Mouse (Mus musculus): ENCODE results near the gene Stat3. TPM values are rescaled to one million over a fixed set of nuclear protein-coding genes. Genes with fewer than 3 reads are reported as not detected.

Gene Stat3
- total and polyA plus RNA-seq, 3 experiments = 63.5 to 81.1 (median 69.3) TPM

DNA sequence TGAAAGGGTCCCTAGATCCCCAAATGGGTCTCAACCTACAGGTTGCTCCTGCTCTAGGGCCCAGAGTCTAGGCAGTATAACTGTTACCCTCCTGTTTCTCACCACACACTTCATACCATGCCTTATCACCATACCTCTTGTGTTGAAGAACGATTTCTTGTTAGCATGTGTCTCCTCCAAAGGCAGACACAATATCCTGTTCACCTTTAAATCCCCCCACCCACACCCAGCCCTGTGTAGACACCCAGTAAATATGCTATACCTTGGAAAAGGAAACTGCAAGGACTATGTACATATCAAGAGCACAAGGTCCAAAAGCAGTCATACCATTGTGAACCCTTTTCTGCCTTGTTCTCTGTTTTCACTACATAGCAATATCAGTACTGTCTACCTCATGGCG lies 87.3 kb downstream of the Stat3 start:
- DNase-seq (ENCODE audit: low spot score) (no peak), ATAC-seq (ENCODE audit: extremely low read depth, insufficient number of reproducible peaks, low FRiP score, poor library complexity, severe bottlenecking) (no peak)
- Histone ChIP-seq H3K4me3 (ENCODE audit: low read depth, low read length) (no peak overlapping the region), H3K27me3 (ENCODE audit: insufficient read depth, low read length) (peaks cover 44% of the 10 kb centered on the region), H3K36me3 (replicated peaks) (no peaks in the 10 kb centered on the region), H3K9me3 (replicated peaks) (no peaks in the 10 kb centered on the region), H3K4me1 (ENCODE audit: insufficient read depth, low read depth, low read length) (peaks cover 65% of the 10 kb centered on the region)
- TF ChIP-seq GATA1 (IDR thresholded peaks at IDR 0.05; ENCODE audit: borderline replicate concordance, low read length) (no peak), POLR2AphosphoS5 (IDR thresholded peaks at IDR 0.05; ENCODE audit: insufficient replicate concordance, low read depth, low read length) (no peak), CTCF (IDR thresholded peaks at IDR 0.05; ENCODE audit: low read depth, low read length) (no peak), TAL1 (conservative IDR thresholded peaks at IDR 0.05; ENCODE audit: low read depth, low read length) (no peak), GATA2 (IDR thresholded peaks at IDR 0.05; ENCODE audit: borderline replicate concordance, low read depth, low read length) (no peak)

DNA sequence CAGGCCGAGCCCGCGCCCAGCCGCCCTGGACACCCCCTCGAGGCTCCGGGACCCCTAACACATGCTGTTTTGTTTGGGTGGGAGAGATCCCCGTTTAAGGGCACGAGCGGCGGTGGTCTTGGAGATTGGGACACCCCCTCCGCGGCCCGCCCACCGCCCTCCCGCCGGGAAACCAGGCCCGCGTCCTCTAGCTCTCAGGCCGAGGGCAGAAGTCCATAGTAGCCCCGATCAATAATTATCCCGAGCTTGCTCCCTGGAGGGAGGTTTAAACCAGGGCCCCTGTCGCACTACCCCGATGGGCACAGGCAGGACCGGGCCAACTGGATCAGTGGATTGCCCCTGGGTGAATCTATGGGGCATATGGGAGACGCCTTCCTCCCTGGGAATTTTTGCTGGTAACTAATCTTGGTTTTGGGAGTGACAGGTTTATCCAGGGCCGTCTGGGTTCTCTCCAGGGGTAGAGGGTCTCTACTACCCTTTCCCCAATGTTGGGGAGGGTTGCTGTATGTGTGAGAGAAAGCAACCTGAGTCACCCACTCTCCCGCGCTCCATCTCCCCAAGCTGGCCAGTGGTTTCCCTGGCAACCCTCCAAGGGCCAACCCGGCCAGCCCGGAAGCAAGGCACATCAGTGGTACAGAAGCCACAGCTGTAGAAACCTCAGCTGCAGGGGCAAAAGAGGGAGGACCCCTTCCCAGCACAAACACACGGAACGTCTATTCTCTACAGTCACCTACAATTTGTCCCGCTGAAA lies 88.4 kb downstream of the Stat3 start:
- peak overlapping the region; percentile 89 for H3K4me3 ChIP-seq (ENCODE audit: low read depth, low read length)
- H3K27me3 ChIP-seq (ENCODE audit: insufficient read depth, low read length) = peaks cover 38% of the 10 kb centered on the region
- no peak for TF ChIP-seq CTCF (IDR thresholded peaks at IDR 0.05; ENCODE audit: low read depth, low read length)
- TF ChIP-seq POLR2AphosphoS5 (IDR thresholded peaks at IDR 0.05; ENCODE audit: insufficient replicate concordance, low read depth, low read length) = no peak
- TF ChIP-seq TAL1 (conservative IDR thresholded peaks at IDR 0.05; ENCODE audit: low read depth, low read length) = no peak
- TF ChIP-seq GATA2 (IDR thresholded peaks at IDR 0.05; ENCODE audit: borderline replicate concordance, low read depth, low read length) = no peak
- no peak for TF ChIP-seq GATA1 (IDR thresholded peaks at IDR 0.05; ENCODE audit: borderline replicate concordance, low read length)
- H3K9me3 ChIP-seq (replicated peaks) = no peaks in the 10 kb centered on the region
- ATAC-seq (ENCODE audit: extremely low read depth, insufficient number of reproducible peaks, low FRiP score, poor library complexity, severe bottlenecking) (no peak), DNase-seq (ENCODE audit: low spot score) (peak; percentile 32)
- H3K36me3 ChIP-seq (replicated peaks) = peaks cover 3% of the 10 kb centered on the region
- peaks cover 61% of the 10 kb centered on the region for H3K4me1 ChIP-seq (ENCODE audit: insufficient read depth, low read depth, low read length)

DNA sequence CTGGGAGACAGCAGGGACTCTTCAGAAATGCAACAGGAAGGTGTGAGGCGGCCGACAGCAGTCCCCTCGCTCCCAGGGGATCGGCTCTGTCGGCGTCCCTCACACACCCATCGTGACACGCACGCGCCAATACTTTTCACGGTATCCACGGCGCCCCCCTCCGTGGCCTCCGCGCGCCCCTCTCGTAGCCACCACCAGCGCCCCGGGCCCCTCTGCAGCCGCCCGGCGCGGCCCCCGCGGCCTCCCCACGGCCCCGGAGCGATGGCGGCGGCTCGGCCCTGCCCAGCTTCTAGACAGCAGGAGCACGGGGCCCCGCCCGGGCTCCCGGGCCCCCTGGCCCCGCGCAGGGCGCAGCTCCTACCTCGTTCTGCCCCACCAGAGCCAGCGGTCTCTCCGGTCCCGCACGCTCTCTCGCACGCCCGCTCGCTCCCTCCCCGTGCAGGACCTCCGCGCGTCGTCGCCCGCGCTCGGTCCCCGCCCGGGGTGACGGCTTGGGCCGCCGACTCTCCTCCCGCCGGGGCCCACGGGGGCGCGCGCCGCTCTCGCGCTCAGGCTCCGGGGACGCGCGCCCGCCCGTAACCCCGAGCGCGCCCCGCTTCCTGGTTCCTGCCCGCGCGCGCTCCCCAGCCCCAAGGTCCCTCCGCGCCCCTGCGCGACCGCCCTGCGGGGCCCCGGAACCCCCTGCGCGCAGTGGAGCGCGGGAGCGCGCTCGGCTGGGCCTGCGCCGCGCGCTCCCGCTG lies 89.1 kb downstream of the Stat3 start, which contains the start of gene Stat5b:
Gene Stat5b, minus strand, starts transcription at position 687 of the 740 bp plus-strand sequence.
- H3K9me3 ChIP-seq (replicated peaks) = no peaks in the 10 kb centered on the region
- H3K4me1 ChIP-seq (ENCODE audit: insufficient read depth, low read depth, low read length) = peaks cover 64% of the 10 kb centered on the region
- H3K27me3 ChIP-seq (ENCODE audit: insufficient read depth, low read length) = peaks cover 32% of the 10 kb centered on the region
- ATAC-seq (ENCODE audit: extremely low read depth, insufficient number of reproducible peaks, low FRiP score, poor library complexity, severe bottlenecking) = no peak
- peak; percentile 79 for DNase-seq (ENCODE audit: low spot score)
- peak within 1 kb of the TSS; percentile 89 for H3K4me3 ChIP-seq (ENCODE audit: low read depth, low read length)
- H3K36me3 ChIP-seq (replicated peaks) = peaks cover 10% of the 10 kb centered on the region
- TF ChIP-seq CTCF (IDR thresholded peaks at IDR 0.05; ENCODE audit: low read depth, low read length) (no peak), GATA2 (IDR thresholded peaks at IDR 0.05; ENCODE audit: borderline replicate concordance, low read depth, low read length) (no peak), POLR2AphosphoS5 (IDR thresholded peaks at IDR 0.05; ENCODE audit: insufficient replicate concordance, low read depth, low read length) (no peak)

DNA sequence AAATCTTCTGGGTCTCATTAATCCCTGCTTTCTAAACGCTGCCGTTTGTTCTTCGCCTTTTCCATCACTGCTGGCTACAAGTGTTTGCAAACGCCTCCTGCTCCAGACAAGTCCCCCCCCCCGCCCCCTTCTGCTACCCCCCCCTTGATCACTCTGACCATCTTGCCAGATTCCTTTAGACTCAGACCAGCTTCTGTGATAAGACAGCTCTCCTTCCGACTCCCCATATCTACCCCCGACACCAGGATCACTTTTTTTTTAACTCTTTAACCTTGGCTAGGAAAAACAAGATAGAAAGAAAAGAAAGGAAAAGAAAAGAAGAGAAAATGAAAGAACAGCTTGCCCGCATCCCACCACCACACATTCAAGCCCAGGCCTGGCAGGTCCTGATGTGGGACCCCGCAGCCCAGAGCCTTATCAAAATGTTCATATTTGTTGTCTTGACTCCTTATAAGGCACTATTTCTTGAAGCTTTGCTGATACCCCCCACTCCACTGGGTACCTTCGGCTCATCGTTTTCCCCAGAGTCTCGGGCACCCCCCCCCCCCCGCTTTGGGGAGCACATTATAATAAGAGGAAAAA lies 89.8 kb downstream of the Stat3 start:
- H3K4me1 ChIP-seq (ENCODE audit: insufficient read depth, low read depth, low read length) = peaks cover 66% of the 10 kb centered on the region
- peaks cover 17% of the 10 kb centered on the region for H3K36me3 ChIP-seq (replicated peaks)
- H3K27me3 ChIP-seq (ENCODE audit: insufficient read depth, low read length) = peaks cover 27% of the 10 kb centered on the region
- TF ChIP-seq POLR2AphosphoS5 (IDR thresholded peaks at IDR 0.05; ENCODE audit: insufficient replicate concordance, low read depth, low read length) = no peak
- TF ChIP-seq CTCF (IDR thresholded peaks at IDR 0.05; ENCODE audit: low read depth, low read length) = no peak
- no peak for TF ChIP-seq GATA2 (IDR thresholded peaks at IDR 0.05; ENCODE audit: borderline replicate concordance, low read depth, low read length)
- no peak for TF ChIP-seq GATA1 (IDR thresholded peaks at IDR 0.05; ENCODE audit: borderline replicate concordance, low read length)
- no peak; the same call in 1 of the 2 replicates for TF ChIP-seq TAL1 (conservative IDR thresholded peaks at IDR 0.05; ENCODE audit: low read depth, low read length)
- DNase-seq (ENCODE audit: low spot score) = peak; percentile 62
- peak; percentile 63 for ATAC-seq (ENCODE audit: extremely low read depth, insufficient number of reproducible peaks, low FRiP score, poor library complexity, severe bottlenecking)
- peak overlapping the region; percentile 89 for H3K4me3 ChIP-seq (ENCODE audit: low read depth, low read length)
- no peaks in the 10 kb centered on the region for H3K9me3 ChIP-seq (replicated peaks)

DNA sequence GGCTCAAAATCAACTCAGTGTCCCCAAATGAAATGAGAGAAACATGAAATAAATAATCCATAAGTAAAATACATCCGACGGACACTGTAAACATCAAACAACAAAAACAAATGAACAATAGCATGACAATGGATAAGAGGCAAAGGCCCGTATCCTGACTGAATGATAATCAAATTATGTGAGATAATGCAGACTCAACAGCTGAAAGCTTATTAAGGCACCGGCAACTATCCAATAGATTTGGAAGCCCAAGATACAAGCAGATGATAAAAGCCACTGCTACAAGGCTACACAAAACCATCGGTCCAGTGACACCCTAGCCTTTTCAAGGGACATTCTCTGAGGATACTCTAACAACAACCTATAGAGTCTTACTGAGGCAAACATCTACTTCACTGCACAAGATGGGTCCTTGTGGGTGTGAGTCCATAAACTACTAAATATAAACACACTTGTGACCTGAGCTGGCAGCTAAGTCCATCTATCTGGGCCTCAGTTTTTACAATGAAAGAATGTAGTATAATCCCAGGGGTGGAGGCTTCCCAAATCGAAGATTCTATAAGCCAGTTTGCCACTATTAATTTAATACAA lies 90.5 kb downstream of the Stat3 start:
- TF ChIP-seq CTCF (IDR thresholded peaks at IDR 0.05; ENCODE audit: low read depth, low read length) (no peak), GATA2 (IDR thresholded peaks at IDR 0.05; ENCODE audit: borderline replicate concordance, low read depth, low read length) (no peak), TAL1 (conservative IDR thresholded peaks at IDR 0.05; ENCODE audit: low read depth, low read length) (no peak), GATA1 (IDR thresholded peaks at IDR 0.05; ENCODE audit: borderline replicate concordance, low read length) (no peak), POLR2AphosphoS5 (IDR thresholded peaks at IDR 0.05; ENCODE audit: insufficient replicate concordance, low read depth, low read length) (no peak)
- Histone ChIP-seq H3K4me1 (ENCODE audit: insufficient read depth, low read depth, low read length) (peaks cover 65% of the 10 kb centered on the region), H3K9me3 (replicated peaks) (no peaks in the 10 kb centered on the region), H3K36me3 (replicated peaks) (peaks cover 22% of the 10 kb centered on the region), H3K27me3 (ENCODE audit: insufficient read depth, low read length) (peaks cover 22% of the 10 kb centered on the region), H3K4me3 (ENCODE audit: low read depth, low read length) (peak overlapping the region; percentile 89)
- ATAC-seq (ENCODE audit: extremely low read depth, insufficient number of reproducible peaks, low FRiP score, poor library complexity, severe bottlenecking) (no peak), DNase-seq (ENCODE audit: low spot score) (no peak)

Measured in G1E (cell line).